Mouse (Mus musculus) neutrophil, adult 83 days (primary cell): ENCODE results near the gene Tmprss15. TPM values are rescaled to one million over a fixed set of nuclear protein-coding genes. Genes with fewer than 3 reads are reported as not detected.

ENCODE experiments used
- total RNA-seq, 2 experiments: library from RNA; stranded (reverse); gene quantifications; one replicate each; pipeline ENCODE4 v1.2.4; 2023

Gene Tmprss15
- not detected for total RNA-seq

DNA sequence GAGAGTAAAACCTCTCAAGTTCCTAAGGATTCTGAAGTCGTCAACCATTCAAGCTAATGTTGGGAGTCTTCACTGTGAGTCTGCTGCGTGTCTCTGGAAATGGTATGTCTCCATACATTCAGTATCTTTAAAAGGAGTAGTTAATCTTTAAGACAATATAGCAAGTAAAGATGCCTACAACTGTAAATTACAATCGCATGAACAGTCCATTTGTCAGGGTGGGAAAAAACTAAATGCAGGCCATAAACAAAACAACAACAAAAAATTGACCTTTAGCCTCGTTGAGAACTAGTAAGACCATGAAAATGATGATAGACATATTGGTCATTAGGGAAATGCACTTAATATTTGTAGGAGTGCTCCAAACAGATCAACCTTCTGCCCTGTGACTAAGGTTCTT lies at the start of gene Tmprss15:
TSS of gene Tmprss15 (minus strand) at position 101 of the 400 bp plus-strand sequence.

DNA sequence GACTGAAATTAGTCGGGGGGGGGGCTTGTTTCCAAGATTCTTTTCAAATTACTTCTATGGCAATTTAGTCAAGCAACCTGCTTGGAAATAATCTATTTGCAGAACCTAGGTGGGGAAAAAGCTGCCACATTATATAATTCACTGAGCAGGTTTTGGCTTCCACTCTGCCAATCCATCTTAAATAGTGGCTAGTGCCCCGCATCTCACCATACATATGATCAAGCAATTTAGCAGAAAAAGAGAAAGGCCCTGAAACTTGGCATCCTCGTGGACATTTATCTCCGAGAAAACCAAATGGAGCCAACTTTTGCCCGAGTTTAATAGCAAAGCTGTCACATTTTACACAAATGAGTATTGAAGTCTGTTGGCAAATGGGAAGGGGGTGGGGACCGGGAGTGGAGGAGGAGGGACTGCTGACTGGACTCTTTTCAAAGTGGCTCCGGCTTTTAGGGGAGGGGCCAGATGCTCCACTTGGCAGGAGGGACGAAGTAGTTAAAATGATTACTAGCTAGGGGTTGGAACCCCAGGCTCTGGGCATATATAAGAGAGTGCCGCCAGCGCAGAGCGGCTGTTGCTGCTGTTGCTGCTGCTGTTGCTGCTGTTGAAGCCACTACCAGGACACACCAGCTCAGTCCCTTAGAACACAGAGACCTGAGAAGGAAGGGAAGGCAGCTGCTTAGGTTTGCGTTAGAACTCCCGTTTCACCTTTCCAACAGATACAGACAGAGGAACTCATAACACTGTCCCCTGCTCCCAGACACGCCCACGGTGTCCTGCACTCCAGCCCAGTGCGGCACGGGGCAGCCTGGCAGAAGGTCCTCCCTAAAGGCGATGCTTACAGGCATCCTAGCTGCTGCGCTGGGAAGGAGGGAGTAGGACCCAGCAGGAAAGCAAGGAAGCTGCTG lies 160.3 kb downstream of the Tmprss15 start, which contains the start of gene Chodl:
TSS of gene Chodl (plus strand) at position 567 of the 905 bp plus-strand sequence.

Other genes with a start within 250 kb of the Tmprss15 start
- gene Chodl, start 160.1 kb downstream of the Tmprss15 start, total RNA-seq: not detected